In the genomic region with DNA sequence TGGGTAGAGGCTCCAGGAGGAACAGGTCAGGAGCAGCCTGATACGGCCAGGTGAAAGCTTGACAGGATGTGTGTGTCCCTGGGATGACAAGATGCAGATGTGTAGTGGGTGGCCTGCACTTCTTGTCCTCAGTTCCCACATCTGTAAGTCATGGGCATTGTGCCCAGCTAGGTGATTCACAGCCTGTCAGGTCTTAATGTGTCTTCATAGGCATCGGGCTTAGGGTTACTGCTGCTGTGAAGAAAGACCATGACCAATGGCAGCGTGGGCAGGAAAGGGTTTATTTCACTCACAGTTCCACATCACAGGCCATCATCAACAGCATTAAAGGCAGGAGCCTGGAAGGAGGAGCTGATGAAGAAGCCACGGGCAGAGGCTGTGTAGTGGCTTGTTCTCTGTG, we compare ENCODE assay signal across 24 mouse cellular contexts.
"Had no signal": no experiment of that assay in that cellular context is flagged by ENCODE, and none has a peak within 500 bp of the region (broad histone marks: within the 10 kb centered on the region; RNA-seq: fewer than 3 reads in every experiment).

No protein-coding gene starts in this region.

- H3K27ac ChIP-seq: heart, embryonic 10.5 days; hindbrain, embryonic 13.5 days; hindbrain, embryonic 15.5 days; hindbrain, postnatal 0 days; kidney, embryonic 15.5 days; kidney, postnatal 0 days; limb, embryonic 10.5 days; limb, embryonic 12.5 days; liver, embryonic 13.5 days had no signal

- H3K4me1 ChIP-seq: heart, embryonic 12.5 days; hindbrain, embryonic 13.5 days; hindbrain, embryonic 15.5 days; limb, embryonic 10.5 days; limb, embryonic 12.5 days had no signal

- H3K4me3 ChIP-seq: heart, embryonic 10.5 days; heart, embryonic 12.5 days; hindbrain, embryonic 13.5 days; hindbrain, embryonic 15.5 days; kidney, embryonic 15.5 days; limb, embryonic 10.5 days; limb, embryonic 12.5 days; liver, embryonic 13.5 days had no signal

- ATAC-seq: hindbrain, postnatal 0 days; intestine, embryonic 16.5 days had no signal

- H3K9me3 ChIP-seq: heart, embryonic 10.5 days; heart, embryonic 12.5 days; hindbrain, embryonic 13.5 days; hindbrain, embryonic 15.5 days; kidney, embryonic 15.5 days; limb, embryonic 10.5 days; limb, embryonic 12.5 days; liver, embryonic 13.5 days had no signal

- DNase-seq: gastrocnemius, postnatal 14 days; gastrocnemius, postnatal 36 days; heart, adult 18-20 months; heart, postnatal 14 days; heart, postnatal 36 days; kidney, adult 11 months; kidney, adult 2 months; kidney, adult 9 months; kidney, postnatal 14 days; kidney, postnatal 36 days; layer of hippocampus, adult 9-11 months; layer of hippocampus, postnatal 36 days; liver; liver, embryonic 13.5 days had no signal

- H3K27me3 ChIP-seq: heart, embryonic 12.5 days; hindbrain, embryonic 13.5 days; hindbrain, embryonic 15.5 days; kidney, embryonic 15.5 days; limb, embryonic 12.5 days; liver, embryonic 13.5 days had no signal
